Mouse (Mus musculus) subcutaneous adipose tissue, adult 2 months (tissue): ENCODE results near the gene Mcf2. TPM values are rescaled to one million over a fixed set of nuclear protein-coding genes. Genes with fewer than 3 reads are reported as not detected.

ENCODE experiments used
- polyA plus RNA-seq: library from polyadenylated mRNA; depleted of rRNA; stranded (reverse); fragments of >200 nt; gene quantifications from 2 replicates; pipeline ENCODE4 v1.2.3, GENCODE M21; 2012; ENCODE audit warnings: low replicate concordance; rRNA removed

Gene Mcf2
- 0.12 TPM in 1 of 2 replicates, not detected in the other for polyA plus RNA-seq

GRCm38 (mm10) chrX:60178744-60179458 lies at the start of gene Mcf2:
TSS of gene Mcf2 (minus strand) at chrX:60179089.

Other genes starting within 250 kb of the Mcf2 start
- gene F9, start 179.6 kb downstream of the Mcf2 start, polyA plus RNA-seq: not detected in 2 replicates